Mouse (Mus musculus) cerebellum, postnatal 36 days (tissue): Measurements from ENCODE around the gene Dpagt1.
A peak's percentile ranks its signal among the peaks of the same experiment; 100 is the strongest.
"Not testable (repeated sequence)": the region's sequence is repeated elsewhere in the genome, so short reads cannot be mapped to it uniquely, and the experiment has no call there.

Experiments
- DNase-seq, 2 experiments: peaks; one replicate each; pipeline ENCODE4 v3.0.0; 2021 to 2022; ENCODE audit warnings: mixed read lengths in 2 of 2

The Dpagt1 gene

GRCm38 (mm10) chr9:44318826-44319095, 7.1 kb upstream of the Dpagt1 start:
- no peak for DNase-seq

- peak in 1 of 2 experiments; percentile 43 for DNase-seq
Observed at GRCm38 (mm10) chr9:44319105-44319886, 6.5 kb upstream of the Dpagt1 start.

- peak; percentile 85 to 91 for DNase-seq
Observed at GRCm38 (mm10) chr9:44319887-44320798, 5.7 kb upstream of the Dpagt1 start, which contains the start of gene C2cd2l. C2cd2l (minus strand) TSS chr9:44320285.

- DNase-seq: no peak
Observed at GRCm38 (mm10) chr9:44320799-44321133, 5.1 kb upstream of the Dpagt1 start.

GRCm38 (mm10) chr9:44323656-44324055, 2.2 kb upstream of the Dpagt1 start:
- not testable (repeated sequence) for DNase-seq

GRCm38 (mm10) chr9:44324147-44324546, 1.7 kb upstream of the Dpagt1 start:
- no peak for DNase-seq

GRCm38 (mm10) chr9:44325032-44325767, 619 bp upstream of the Dpagt1 start:
- not testable (repeated sequence) for DNase-seq

GRCm38 (mm10) chr9:44326371-44327063, 698 bp downstream of the Dpagt1 start:
- DNase-seq: peak; percentile 84 to 85

GRCm38 (mm10) chr9:44327064-44327711, 1.4 kb downstream of the Dpagt1 start:
- DNase-seq: no peak

GRCm38 (mm10) chr9:44327926-44328325, 2.1 kb downstream of the Dpagt1 start:
- DNase-seq: no peak

GRCm38 (mm10) chr9:44330736-44331135, 4.9 kb downstream of the Dpagt1 start:
- no peak for DNase-seq

GRCm38 (mm10) chr9:44332918-44333638, 7.3 kb downstream of the Dpagt1 start:
- peak in 1 of 2 experiments; percentile 14 for DNase-seq

GRCm38 (mm10) chr9:44334396-44335330, 8.8 kb downstream of the Dpagt1 start, which contains the start of gene H2afx:
H2afx (plus strand) TSS chr9:44334694.
- DNase-seq: peak; percentile 97 to 98

- DNase-seq: peak in 1 of 2 experiments; percentile 39
Observed at GRCm38 (mm10) chr9:44335331-44336092, 9.7 kb downstream of the Dpagt1 start.

- DNase-seq: no peak
Observed at GRCm38 (mm10) chr9:44336093-44336406, 10.2 kb downstream of the Dpagt1 start.

- not testable (repeated sequence) for DNase-seq
Observed at GRCm38 (mm10) chr9:44336513-44336912, 10.7 kb downstream of the Dpagt1 start.

- DNase-seq: no peak
Observed at GRCm38 (mm10) chr9:44336964-44337363, 11.1 kb downstream of the Dpagt1 start.

GRCm38 (mm10) chr9:44337436-44338169, 11.8 kb downstream of the Dpagt1 start:
- DNase-seq: no peak

- DNase-seq: no peak
Observed at GRCm38 (mm10) chr9:44338574-44338973, 12.8 kb downstream of the Dpagt1 start.
